Mouse (Mus musculus): ENCODE results near the gene Zfp423. TPM values are rescaled to one million over a fixed set of nuclear protein-coding genes. Genes with fewer than 3 reads are reported as not detected.
A peak's percentile ranks its signal among the peaks of the same experiment; 100 is the strongest.

Zfp423 gene
- polyA plus RNA-seq, 1 experiment from 2014 or later = 27.9 TPM

- Histone ChIP-seq H3K36me3 (ENCODE audit: control insufficient read depth, insufficient read depth, low read length) (no peaks in the 10 kb centered on the region), H3K27me3 (replicated peaks; ENCODE audit: control insufficient read depth, insufficient read depth, low read length) (no peaks in the 10 kb centered on the region), H3K9me3 (replicated peaks; ENCODE audit: control insufficient read depth, low read length) (no peaks in the 10 kb centered on the region), H3K4me2 (ENCODE audit: low read length) (no peak overlapping the region), H3K9ac (ENCODE audit: low read length) (no peak overlapping the region), H3K27ac (ENCODE audit: low read depth, low read length) (no peak overlapping the region), H3K4me1 (ENCODE audit: control insufficient read depth, insufficient read depth, low read length) (peaks cover 16% of the 10 kb centered on the region), H3K4me3 (ENCODE audit: low read depth, low read length) (no peak overlapping the region)
- WGBS = 87% methylated on average over 6 of the region's 6 CpGs
- DNase-seq (ENCODE audit: low spot score) (no peak), ATAC-seq (no peak)
These were observed 36.5 kb downstream of the Zfp423 start for GRCm38 (mm10) chr8:87922936-87923335.

DNA sequence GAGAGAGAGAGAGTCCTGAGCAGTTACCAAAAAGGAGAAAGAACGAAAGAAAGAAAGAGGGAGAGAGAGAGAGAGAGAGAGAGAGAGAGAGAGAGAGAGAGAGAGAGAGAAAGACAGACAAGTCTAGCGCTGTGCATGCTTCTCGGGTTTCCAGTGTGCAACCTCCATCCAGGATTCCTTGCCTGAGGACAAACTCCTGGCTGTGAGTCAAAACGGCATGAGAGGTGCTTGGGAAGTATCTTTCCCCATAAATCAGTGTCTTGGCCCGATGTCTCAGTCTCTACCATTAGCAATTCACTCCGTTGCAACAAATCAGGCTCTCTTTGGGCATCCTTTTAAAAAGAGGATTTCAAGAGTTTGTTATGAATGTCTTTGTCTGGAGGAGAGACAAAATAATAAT lies 36.9 kb downstream of the Zfp423 start:
- H3K4me2 ChIP-seq (ENCODE audit: low read length) = no peak overlapping the region
- 71% methylated on average over 6 of the region's 6 CpGs for WGBS
- no peak for DNase-seq (ENCODE audit: low spot score)

DNA sequence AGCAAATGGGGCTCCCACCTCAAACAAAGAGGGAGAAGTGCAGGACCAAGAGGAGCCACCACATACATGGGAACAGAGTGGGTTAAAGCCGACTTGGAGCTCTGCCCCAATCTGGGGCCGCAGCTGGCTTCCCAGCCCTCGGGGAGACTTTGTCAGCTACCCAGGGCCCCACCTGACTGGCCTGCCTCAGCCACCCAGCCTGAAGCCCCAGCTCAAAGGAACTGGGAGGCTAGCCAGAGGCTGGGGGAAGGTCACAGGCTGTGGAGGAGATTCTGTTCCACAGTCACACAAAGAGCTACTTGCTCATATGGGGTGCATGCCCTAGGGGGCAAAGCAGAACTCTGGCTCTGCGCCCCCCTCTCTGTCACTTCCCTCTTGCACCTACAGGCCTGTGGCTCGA lies 41.4 kb downstream of the Zfp423 start:
- 40% methylated on average over 5 of the region's 5 CpGs for WGBS

More for the DNA sequence above, 36.9 kb downstream of the Zfp423 start:
- Histone ChIP-seq H3K27me3 (replicated peaks; ENCODE audit: control insufficient read depth, insufficient read depth, low read length) (no peaks in the 10 kb centered on the region), H3K4me1 (ENCODE audit: control insufficient read depth, insufficient read depth, low read length) (peaks cover 17% of the 10 kb centered on the region), H3K9ac (ENCODE audit: low read length) (no peak overlapping the region), H3K27ac (ENCODE audit: low read depth, low read length) (no peak overlapping the region), H3K36me3 (ENCODE audit: control insufficient read depth, insufficient read depth, low read length) (no peaks in the 10 kb centered on the region), H3K9me3 (replicated peaks; ENCODE audit: control insufficient read depth, low read length) (no peaks in the 10 kb centered on the region), H3K4me3 (ENCODE audit: low read depth, low read length) (no peak overlapping the region)
- no peak for ATAC-seq

DNA sequence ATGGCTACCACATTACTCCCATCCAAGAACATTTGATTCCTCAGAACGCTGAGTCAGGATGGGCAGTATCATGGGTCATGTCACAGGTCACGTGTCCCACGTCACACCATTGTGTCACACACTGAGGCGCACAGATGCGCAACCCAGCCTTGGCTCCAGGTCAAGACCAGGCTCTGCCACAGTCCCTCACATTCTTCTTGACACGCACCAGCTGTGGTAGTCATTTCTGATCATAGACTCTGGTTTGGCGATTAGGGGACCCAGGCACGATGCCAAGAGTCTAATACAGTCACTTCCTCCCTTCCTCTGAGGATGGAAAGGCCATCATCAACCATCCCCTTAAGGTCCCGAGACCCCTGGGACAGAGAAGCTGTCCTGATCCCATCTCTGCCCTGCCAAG lies 43.6 kb downstream of the Zfp423 start:
- Histone ChIP-seq H3K4me2 (ENCODE audit: low read length) (no peak overlapping the region), H3K4me1 (ENCODE audit: control insufficient read depth, insufficient read depth, low read length) (peaks cover 6% of the 10 kb centered on the region), H3K9ac (ENCODE audit: low read length) (no peak overlapping the region), H3K4me3 (ENCODE audit: low read depth, low read length) (no peak overlapping the region), H3K36me3 (ENCODE audit: control insufficient read depth, insufficient read depth, low read length) (no peaks in the 10 kb centered on the region), H3K27me3 (replicated peaks; ENCODE audit: control insufficient read depth, insufficient read depth, low read length) (no peaks in the 10 kb centered on the region), H3K27ac (ENCODE audit: low read depth, low read length) (no peak overlapping the region), H3K9me3 (replicated peaks; ENCODE audit: control insufficient read depth, low read length) (no peaks in the 10 kb centered on the region)
- no peak for ATAC-seq
- WGBS = 87% methylated on average over 9 of the region's 9 CpGs
- DNase-seq (ENCODE audit: low spot score) = no peak

More for the DNA sequence above, 41.4 kb downstream of the Zfp423 start:
- Histone ChIP-seq H3K36me3 (ENCODE audit: control insufficient read depth, insufficient read depth, low read length) (no peaks in the 10 kb centered on the region), H3K4me2 (ENCODE audit: low read length) (no peak overlapping the region), H3K4me1 (ENCODE audit: control insufficient read depth, insufficient read depth, low read length) (peaks cover 8% of the 10 kb centered on the region), H3K27ac (ENCODE audit: low read depth, low read length) (no peak overlapping the region; the same call in 1 of the 2 replicates), H3K4me3 (ENCODE audit: low read depth, low read length) (no peak overlapping the region), H3K9me3 (replicated peaks; ENCODE audit: control insufficient read depth, low read length) (no peaks in the 10 kb centered on the region), H3K9ac (ENCODE audit: low read length) (no peak overlapping the region), H3K27me3 (replicated peaks; ENCODE audit: control insufficient read depth, insufficient read depth, low read length) (no peaks in the 10 kb centered on the region)
- ATAC-seq (peak; percentile 43), DNase-seq (ENCODE audit: low spot score) (peak; percentile 29)

DNA sequence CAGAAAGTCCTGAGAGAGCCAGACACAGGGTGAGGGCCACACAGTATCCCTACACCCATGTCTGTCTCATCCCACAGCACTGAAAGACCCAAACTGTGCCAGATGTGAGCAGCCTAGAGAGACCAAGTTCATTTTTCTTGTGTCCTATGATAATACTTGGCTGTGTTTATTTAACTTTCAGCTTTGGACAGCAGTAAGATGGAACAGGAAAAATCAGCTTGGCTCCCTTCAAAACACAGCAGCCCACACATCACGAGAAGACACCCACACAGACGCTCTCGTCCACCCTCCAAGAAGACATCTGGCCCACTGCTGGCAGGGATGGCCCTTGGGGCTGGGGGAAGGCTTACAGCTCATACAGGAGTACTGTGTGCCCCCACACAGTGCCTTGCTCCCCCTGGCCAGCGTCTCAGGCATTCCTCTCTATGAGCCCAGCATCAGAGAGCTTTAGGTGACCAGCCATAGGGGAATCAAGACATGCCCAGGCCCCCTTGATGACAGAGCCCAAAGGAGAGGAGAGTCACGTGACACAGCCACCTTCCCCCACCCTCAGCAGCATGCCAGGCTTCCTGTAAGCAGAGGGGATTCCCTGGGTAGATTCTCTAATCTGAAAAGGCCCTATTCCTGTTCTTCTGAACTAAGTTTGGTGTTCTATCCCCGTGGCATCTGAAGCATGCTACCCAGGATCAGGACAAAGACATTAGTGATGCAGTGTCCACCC lies 45.0 kb downstream of the Zfp423 start:
- DNase-seq (ENCODE audit: low spot score) = no peak
- peaks cover 6% of the 10 kb centered on the region for H3K4me1 ChIP-seq (ENCODE audit: control insufficient read depth, insufficient read depth, low read length)
- 74% methylated on average over 6 of the region's 6 CpGs for WGBS
- H3K36me3 ChIP-seq (ENCODE audit: control insufficient read depth, insufficient read depth, low read length) = no peaks in the 10 kb centered on the region
- H3K27ac ChIP-seq (ENCODE audit: low read depth, low read length) = no peak overlapping the region
- no peaks in the 10 kb centered on the region for H3K9me3 ChIP-seq (replicated peaks; ENCODE audit: control insufficient read depth, low read length)
- H3K27me3 ChIP-seq (replicated peaks; ENCODE audit: control insufficient read depth, insufficient read depth, low read length) = no peaks in the 10 kb centered on the region
- no peak for ATAC-seq
- no peak overlapping the region for H3K9ac ChIP-seq (ENCODE audit: low read length)
- no peak overlapping the region for H3K4me3 ChIP-seq (ENCODE audit: low read depth, low read length)
- H3K4me2 ChIP-seq (ENCODE audit: low read length) = no peak overlapping the region

GRCm38 (mm10) chr8:87908940-87909339 lies 50.5 kb downstream of the Zfp423 start:
- DNase-seq (ENCODE audit: low spot score) (no peak), ATAC-seq (no peak)
- Histone ChIP-seq H3K9ac (ENCODE audit: low read length) (no peak overlapping the region), H3K27me3 (replicated peaks; ENCODE audit: control insufficient read depth, insufficient read depth, low read length) (no peaks in the 10 kb centered on the region), H3K36me3 (ENCODE audit: control insufficient read depth, insufficient read depth, low read length) (no peaks in the 10 kb centered on the region), H3K4me2 (ENCODE audit: low read length) (no peak overlapping the region), H3K27ac (ENCODE audit: low read depth, low read length) (no peak overlapping the region), H3K4me1 (ENCODE audit: control insufficient read depth, insufficient read depth, low read length) (no peaks in the 10 kb centered on the region; the same call in 1 of the 2 replicates), H3K4me3 (ENCODE audit: low read depth, low read length) (no peak overlapping the region), H3K9me3 (replicated peaks; ENCODE audit: control insufficient read depth, low read length) (no peaks in the 10 kb centered on the region)
- WGBS = 87% methylated on average over 2 of the region's 2 CpGs

GRCm38 (mm10) chr8:87905404-87905803 lies 54.0 kb downstream of the Zfp423 start:
- no peak for ATAC-seq
- WGBS = 87% methylated on average over 5 of the region's 5 CpGs
- DNase-seq (ENCODE audit: low spot score) = no peak
- Histone ChIP-seq H3K27ac (ENCODE audit: low read depth, low read length) (no peak overlapping the region), H3K36me3 (ENCODE audit: control insufficient read depth, insufficient read depth, low read length) (0 out of 2 replicates have a peak, but pooled peaks cover 2% of the 10 kb centered on the region), H3K4me2 (ENCODE audit: low read length) (no peak overlapping the region), H3K4me1 (ENCODE audit: control insufficient read depth, insufficient read depth, low read length) (no peaks in the 10 kb centered on the region), H3K27me3 (replicated peaks; ENCODE audit: control insufficient read depth, insufficient read depth, low read length) (no peaks in the 10 kb centered on the region), H3K9ac (ENCODE audit: low read length) (no peak overlapping the region), H3K4me3 (ENCODE audit: low read depth, low read length) (no peak overlapping the region), H3K9me3 (replicated peaks; ENCODE audit: control insufficient read depth, low read length) (no peaks in the 10 kb centered on the region)

- Histone ChIP-seq H3K36me3 (ENCODE audit: control insufficient read depth, insufficient read depth, low read length) (0 out of 2 replicates have a peak, but pooled peaks cover 2% of the 10 kb centered on the region), H3K9me3 (replicated peaks; ENCODE audit: control insufficient read depth, low read length) (no peaks in the 10 kb centered on the region), H3K4me3 (ENCODE audit: low read depth, low read length) (no peak overlapping the region), H3K27ac (ENCODE audit: low read depth, low read length) (no peak overlapping the region), H3K4me2 (ENCODE audit: low read length) (no peak overlapping the region), H3K4me1 (ENCODE audit: control insufficient read depth, insufficient read depth, low read length) (no peaks in the 10 kb centered on the region), H3K9ac (ENCODE audit: low read length) (no peak overlapping the region), H3K27me3 (replicated peaks; ENCODE audit: control insufficient read depth, insufficient read depth, low read length) (no peaks in the 10 kb centered on the region)
- DNase-seq (ENCODE audit: low spot score) = no peak
- ATAC-seq = no peak
- WGBS = 90% methylated on average over 5 of the region's 5 CpGs
These were observed 55.3 kb downstream of the Zfp423 start for GRCm38 (mm10) chr8:87904108-87904507.

DNA sequence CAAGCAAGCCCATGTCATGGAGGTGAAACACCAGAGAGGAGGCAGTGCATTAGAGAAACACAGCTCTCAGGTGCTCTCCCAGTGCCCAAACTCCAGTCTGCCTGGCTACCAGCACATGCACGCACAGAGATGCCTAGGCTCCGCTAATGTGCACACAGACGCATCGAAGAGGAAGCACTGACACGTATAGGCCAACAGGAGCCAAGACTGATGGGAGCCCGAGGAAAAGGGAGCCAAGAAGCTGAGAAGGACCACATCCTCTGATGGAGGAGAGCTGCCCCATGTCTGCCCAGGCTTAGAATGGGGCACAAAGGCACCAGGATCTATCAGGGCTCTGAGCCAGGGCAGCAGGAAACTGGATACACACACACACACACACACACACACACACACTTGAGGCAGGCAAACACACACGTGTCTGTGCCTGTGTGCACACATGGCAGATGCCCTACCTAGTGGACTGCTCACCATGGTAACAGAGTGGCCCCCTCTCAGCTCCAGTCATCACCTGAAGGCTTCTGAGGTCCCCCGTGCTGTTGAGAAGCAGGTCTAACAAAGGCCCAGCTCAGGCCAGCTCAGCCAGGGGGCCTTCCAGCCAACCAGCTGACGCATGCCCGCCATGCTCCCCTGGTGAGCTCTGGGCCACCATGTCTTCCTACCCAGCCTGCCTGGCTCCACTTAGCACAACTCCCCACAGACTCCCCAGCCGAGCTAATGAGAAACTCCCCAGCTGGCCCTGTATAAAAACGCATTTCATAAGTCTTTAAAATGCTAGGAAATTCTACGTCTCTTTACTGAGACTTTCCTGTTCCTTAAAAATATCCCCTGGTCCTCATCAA lies 64.0 kb downstream of the Zfp423 start:
- Histone ChIP-seq H3K4me2 (ENCODE audit: low read length) (no peak overlapping the region), H3K4me1 (ENCODE audit: control insufficient read depth, insufficient read depth, low read length) (peaks cover 29% of the 10 kb centered on the region), H3K27me3 (replicated peaks; ENCODE audit: control insufficient read depth, insufficient read depth, low read length) (no peaks in the 10 kb centered on the region), H3K27ac (ENCODE audit: low read depth, low read length) (0 out of 2 replicates have a peak overlapping the region, but pooled peaks have one; percentile 33), H3K4me3 (ENCODE audit: low read depth, low read length) (no peak overlapping the region), H3K9ac (ENCODE audit: low read length) (no peak overlapping the region), H3K9me3 (replicated peaks; ENCODE audit: control insufficient read depth, low read length) (no peaks in the 10 kb centered on the region), H3K36me3 (ENCODE audit: control insufficient read depth, insufficient read depth, low read length) (no peaks in the 10 kb centered on the region)
- WGBS = 44% methylated on average over 13 of the region's 13 CpGs
- DNase-seq (ENCODE audit: low spot score) (no peak), ATAC-seq (peak; percentile 36; the same call in 1 of the 2 replicates)
